Mouse (Mus musculus): ENCODE results near the gene 4930407I10Rik.
A peak's percentile ranks its signal among the peaks of the same experiment; 100 is the strongest.

4930407I10Rik gene

DNA sequence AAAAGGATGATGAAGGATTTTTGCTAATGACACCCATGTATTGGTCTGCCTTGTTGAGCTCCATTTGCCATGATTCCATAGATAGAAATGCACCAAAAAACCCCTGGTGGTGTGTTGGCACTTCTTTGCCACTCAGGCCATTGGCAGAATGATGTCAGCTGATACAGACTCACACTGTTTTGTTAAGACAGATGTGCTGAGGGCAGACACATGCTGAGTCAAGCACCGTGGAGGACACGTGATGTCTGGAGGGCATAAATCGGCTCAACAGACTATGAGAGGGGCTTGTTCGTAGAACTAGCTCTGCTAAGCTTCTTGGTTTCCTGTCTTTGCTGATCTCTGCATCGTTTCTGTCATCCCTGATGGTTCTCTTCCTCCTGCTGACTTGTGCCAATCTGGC is 6.4 kb upstream of the 4930407I10Rik start:
- DNase-seq (ENCODE audit: extremely low read depth, low read depth) = no peak

DNA sequence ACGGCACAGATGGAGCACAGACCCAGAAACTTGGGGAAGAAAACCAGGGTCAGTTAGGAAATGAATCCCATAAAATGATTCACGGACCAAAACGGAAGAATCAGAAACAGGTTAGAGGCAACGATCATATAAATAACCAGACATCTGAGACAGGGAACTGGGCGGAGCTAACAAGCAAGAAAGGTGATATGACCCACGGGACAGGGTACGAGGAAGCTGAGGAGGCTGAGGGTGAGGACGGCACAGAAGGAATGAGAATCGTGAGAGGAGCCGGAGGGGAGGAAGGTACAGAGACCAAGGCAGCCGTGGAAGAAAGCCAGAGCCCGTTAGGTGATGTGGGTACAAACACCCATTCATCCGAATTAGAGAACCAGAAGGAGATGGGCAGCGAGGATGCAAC is 5.0 kb downstream of the 4930407I10Rik start:
- DNase-seq (ENCODE audit: extremely low read depth, low read depth) = no peak

DNA sequence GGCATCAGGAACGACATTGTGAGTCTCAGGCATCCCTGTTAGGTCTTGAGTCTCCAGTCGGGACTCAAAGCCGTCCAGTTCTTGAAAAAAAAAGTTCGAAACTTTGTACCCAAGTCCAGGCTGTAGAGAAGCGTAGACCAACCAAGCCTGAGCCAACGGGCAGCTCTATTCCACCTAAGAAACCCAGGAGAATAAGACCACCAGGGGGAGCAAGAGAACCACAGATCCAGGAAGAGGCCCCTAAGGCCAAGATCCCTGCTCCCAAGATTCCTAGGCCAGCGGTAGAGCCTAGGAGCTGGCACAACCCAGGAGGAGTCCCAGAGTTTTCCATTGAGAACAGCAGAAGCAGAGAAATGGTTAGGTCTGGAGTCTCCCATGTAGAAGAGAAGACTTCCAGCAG is 6.6 kb downstream of the 4930407I10Rik start:
- no peak for DNase-seq (ENCODE audit: extremely low read depth, low read depth)

DNA sequence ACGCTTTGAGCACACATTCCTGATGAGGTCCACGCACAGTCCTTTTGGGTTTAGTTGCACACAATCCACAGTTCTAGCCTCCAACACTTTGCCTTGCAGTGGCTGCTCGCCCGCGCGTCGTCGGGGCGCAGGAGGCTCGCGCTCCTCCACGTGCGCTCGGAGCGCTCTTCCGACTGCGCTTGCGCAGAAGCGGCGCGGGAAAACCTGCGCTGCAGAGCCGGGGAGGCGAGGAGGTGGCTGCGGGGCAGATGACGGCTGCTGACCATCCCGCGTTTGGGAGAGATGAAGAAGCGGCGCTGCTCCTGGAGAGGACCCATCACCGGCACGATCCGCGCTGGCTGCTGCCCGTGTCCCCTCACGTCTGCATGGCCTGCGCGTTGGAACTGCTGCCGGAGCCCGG is 10.9 kb downstream of the 4930407I10Rik start, which contains the start of gene Mei1:
TSS of gene Mei1 (plus strand) at position 99 of the 400 bp plus-strand sequence.
- DNase-seq (ENCODE audit: extremely low read depth, low read depth) = no peak

DNA sequence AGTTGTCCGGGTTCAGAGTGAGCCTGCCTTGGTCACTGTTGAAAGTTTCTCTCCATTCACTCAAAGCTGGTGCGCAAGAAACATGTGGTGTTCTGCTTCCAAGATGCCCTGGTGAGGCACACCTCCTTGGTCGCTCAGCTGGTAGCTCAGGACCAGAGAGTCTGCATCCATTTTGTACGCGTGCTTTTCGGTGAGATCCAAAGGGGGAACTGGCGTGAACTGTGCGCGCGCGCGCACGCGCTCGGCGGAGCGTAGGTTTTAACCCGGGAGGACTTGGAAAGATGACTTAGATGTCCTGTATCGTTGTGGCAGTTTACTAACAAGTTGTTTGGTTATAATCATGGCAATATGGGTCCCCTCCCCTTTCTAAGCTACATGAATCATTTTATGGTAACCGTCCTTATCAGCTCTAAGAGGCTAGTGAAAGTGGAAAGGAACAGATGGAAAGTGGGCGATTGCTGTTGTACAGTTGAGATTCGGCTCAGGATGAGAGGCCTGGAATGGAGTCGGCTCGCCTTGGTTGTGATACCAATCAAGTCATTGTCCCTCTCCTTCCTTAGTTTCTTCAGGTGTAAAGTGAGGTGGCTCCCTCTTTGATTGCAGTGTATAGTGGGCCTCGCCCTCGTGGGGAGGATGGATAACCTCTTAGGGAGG is 13.0 kb downstream of the 4930407I10Rik start:
- DNase-seq (ENCODE audit: extremely low read depth, low read depth) = no peak

DNA sequence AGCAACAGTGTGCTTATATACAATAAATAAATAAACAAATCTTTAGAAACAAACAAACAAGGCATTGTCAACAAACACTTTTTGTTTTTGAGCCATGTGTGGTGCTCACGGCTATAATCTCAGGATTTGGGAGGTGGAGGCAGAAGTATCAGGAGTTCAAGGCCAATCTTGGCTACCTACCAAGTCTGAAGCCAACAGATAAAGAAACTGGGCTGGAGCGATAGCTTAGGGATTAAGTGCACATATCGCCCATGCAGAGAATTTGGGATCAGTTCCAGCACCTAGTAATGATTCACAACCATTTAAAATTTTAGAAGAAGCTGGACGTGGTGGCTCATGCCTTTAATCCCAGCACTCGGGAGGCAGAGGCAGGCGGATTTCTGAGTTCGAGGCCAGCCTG is 14.5 kb downstream of the 4930407I10Rik start:
- peak; percentile 27 for DNase-seq (ENCODE audit: extremely low read depth, low read depth)

DNA sequence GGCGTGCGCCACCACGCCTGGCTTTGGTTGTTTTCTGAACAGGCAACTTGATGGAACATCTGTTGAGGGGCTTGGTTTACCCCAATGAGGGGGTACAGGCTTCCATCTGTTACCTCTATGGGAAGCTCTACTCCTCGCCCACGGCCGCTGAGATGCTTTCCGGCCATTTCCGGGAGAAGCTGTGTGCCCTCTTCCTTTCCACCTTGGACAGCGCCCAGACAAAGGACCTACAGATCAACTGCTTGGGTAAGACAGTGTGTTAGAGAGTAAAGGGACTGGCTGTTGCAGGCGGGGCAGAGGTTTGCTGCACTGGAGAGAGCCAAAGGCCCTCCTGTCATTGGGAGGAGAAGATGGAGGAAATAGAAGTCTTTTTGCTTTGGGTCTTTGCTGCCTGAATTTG is 20.9 kb downstream of the 4930407I10Rik start:
- DNase-seq (ENCODE audit: extremely low read depth, low read depth) = no peak

DNA sequence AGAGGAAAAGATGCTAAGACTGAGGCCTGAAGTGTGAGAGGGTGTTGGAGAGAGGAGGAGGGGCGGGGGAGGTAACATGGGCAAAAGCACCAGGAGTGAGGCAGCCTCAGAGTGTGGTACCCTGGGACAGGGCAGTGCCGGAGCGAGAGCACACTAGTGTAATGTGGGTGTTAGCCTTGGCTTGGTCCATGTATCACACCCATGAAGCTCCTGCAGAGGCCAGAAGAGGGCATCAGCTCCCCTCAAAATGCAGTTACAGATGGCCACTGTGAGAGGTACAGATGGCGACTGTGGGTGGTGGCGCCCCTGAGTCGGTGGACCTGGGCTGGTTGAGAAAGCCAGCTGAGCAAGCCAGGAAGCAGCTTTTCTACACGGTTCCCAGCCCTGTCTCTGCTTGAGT is 22.2 kb downstream of the 4930407I10Rik start:
- DNase-seq (ENCODE audit: extremely low read depth, low read depth) = no peak

DNA sequence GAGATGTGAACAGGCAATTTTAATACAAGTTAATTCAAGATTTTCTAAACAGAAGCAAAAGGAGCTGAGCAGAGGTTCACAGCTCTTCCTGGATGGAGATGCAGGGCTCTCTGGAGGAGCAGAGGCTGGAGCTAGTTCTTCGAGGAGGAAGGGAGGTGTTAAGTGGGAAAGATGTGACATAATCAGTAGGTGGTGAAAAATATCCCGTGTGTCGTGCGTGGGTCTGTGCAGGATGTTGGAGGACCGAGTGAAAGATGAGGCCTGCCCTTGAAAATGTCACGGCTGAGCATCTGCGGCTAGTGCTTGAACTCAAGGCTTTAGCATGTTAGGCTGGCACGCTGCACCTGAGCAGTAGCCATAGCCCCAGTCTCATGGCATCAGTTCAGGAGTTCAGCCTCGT is 26.7 kb downstream of the 4930407I10Rik start:
- no peak for DNase-seq (ENCODE audit: extremely low read depth, low read depth)

DNA sequence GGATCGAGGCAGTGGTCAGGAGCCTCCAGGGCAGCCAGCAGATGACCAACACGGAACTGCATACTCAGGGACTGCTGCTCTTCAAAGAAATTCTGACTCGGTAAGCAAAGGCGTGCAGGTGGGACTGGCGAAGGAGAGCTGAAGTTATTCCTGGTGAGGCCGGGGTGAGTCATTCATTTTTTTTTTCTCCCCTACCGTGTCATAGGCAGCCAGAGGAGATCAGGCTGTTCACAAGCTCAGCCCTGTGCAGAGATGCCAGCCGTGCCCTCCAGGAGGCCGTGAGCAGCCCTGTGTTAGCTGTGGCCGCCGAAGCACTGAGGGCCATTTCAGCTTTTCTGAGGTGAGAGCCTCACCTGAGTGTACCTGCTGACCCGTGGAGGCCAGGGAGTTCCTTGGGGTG is 27.2 kb downstream of the 4930407I10Rik start:
- DNase-seq (ENCODE audit: extremely low read depth, low read depth) = no peak

DNA sequence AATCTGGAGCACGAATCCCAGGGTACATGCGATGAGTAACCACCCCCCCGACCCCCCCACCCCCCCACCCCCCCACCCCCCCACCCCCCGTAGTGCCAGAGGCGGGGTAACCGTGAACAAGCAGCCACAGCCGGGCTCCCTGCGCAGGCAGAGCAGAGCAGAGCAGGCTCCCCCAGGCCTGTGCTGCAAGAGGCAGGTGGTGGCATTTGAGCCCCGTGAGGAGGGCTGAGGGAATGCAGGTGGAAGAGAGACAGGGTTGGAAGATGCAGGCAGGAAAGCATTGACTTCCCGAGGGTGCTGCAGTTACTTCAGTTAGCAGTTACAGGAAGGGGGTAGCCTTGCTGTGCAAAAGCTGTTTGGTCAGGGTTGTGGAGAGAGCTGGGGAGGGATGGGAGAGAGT is 28.3 kb downstream of the 4930407I10Rik start:
- no peak for DNase-seq (ENCODE audit: extremely low read depth, low read depth)

DNA sequence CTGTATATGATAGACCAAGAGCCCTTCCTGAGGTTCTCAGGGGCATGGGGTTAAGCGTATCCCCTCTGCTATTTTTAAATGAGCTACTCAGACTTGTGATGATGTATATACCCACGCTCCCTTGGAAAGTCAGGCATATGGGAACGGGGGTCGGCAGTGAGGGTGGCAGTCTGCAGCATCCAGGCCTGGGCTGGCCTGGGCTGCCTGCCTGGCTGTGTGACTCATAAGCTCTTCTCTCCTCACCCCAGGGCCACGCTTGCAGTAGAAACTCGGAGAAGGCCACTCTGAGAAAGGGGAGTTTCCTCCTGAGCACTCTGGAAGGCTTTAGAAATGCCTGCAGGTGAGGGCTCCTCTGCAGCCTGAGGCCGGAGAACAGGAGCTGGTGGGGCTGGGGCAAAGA is 32.1 kb downstream of the 4930407I10Rik start:
- no peak for DNase-seq (ENCODE audit: extremely low read depth, low read depth)

DNA sequence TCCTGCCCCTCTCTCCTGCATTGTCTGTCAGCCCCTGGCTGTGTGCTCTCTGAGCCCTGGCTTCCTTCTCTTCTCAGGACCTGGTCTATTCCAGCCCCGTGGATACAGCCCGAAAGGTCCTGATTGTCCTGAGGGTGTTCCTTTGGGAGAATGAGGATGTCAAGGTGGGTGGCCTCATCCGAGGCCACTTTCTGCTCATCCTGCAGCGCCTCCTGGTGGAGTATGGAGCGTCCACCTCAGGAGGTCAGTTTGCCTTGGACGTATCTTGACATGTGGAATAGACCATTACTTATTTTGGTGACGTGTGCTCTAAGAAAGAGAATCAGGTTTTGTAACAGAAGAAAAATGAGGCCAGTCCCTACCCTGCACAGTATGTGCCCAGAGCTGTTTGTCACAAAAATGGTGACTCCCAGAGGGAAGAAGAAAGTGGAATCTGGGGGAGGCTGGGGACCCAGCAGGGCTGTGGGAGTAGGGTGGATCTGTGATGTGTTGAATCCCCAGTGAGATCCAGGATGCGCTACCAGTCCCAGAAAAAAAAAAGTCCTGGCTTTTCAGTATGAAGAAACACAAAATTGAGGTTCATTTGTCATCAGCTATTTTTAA is 48.1 kb downstream of the 4930407I10Rik start:
- no peak for DNase-seq (ENCODE audit: extremely low read depth, low read depth)

Measured in MEL-GATA-1-ER (cell line).